Mouse (Mus musculus) brain, embryonic 14.5 days (tissue): ENCODE measurements at regions not wholly inside any gene's neighbourhood (a gene's known extent, or its start where the extent isn't known, plus 50 kb on each side); places are given as distances from the start of the nearest gene placed in this dataset.

ENCODE experiments used
- CTCF ChIP-seq: fragments of 200-500 bp; IDR thresholded peaks from 2 replicates; pipeline ENCODE4 v1.5.1; 2012; ENCODE audit warnings: inconsistent platforms, mild to moderate bottlenecking, moderate library complexity, borderline replicate concordance; ENCODE audit not compliant: insufficient read depth, insufficient read length; ENCODE audit errors: extremely low read depth
- POLR2A ChIP-seq: fragments of 200-500 bp; IDR thresholded peaks from 2 replicates; pipeline ENCODE4 v1.6.1; 2012; ENCODE audit warnings: mild to moderate bottlenecking, inconsistent platforms, borderline replicate concordance; ENCODE audit not compliant: poor library complexity, insufficient read depth, insufficient read length, severe bottlenecking; ENCODE audit errors: extremely low read depth

DNA sequence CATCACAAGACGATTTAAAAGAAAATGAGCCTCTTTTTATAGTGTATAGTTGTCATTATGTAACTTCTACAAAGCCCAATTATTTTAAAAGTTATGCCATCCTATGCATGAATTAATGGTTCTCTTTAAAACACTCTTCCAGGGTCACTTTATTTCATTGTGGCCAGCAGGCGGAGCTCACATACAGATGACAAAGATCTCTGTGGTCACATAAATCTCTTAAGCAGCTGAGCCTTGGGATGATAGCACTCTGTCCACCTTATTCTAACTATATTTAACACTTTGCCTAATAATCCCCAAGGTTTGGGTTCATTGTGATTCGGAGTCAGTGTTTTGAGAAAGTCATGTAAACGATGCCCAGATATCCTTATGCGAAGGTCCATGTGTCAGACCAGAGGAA, 56.9 kb upstream of the Phactr1 start:
- TF ChIP-seq CTCF (peak; percentile 63; the same call in 1 of the 2 replicates), POLR2A (no peak)
